Mouse (Mus musculus): ENCODE measurements around the gene Ndnf.

Ndnf gene

GRCm38 (mm10) chr6:65758214-65758613 is 86.8 kb downstream of the Ndnf start:
- DNase-seq (ENCODE audit: low read depth, low spot score): no peak

GRCm38 (mm10) chr6:65759174-65759573 is 87.8 kb downstream of the Ndnf start:
- DNase-seq (ENCODE audit: low read depth, low spot score): no peak

DNA sequence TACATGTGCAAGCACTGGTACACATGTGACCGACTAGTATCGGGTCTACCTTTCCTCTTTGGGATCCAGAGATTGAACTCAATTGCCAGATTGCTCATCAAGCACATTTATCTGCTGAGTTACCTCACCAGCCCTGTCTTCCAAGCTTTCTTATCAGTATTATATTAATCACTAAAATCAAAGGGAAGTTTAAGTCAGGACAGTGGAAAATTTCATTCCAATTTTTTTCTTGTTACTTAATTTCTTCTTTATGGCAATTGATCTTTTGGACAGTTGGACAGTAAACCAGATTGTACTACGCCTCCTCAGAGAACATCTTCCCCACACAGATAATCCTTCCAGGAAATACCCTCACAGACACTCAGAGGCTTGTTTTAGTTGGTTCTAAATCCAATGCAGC is 88.7 kb downstream of the Ndnf start:
- DNase-seq (ENCODE audit: low read depth, low spot score): no peak
